Mouse (Mus musculus) liver, adult (tissue): Measurements from ENCODE around the gene Unc5a.

Experiments used
- GATA4 ChIP-seq: IDR thresholded peaks from 2 replicates; pipeline ENCODE4 v1.6.1; 2014; ENCODE audit warnings: mild to moderate bottlenecking, low read length; ENCODE audit not compliant: insufficient replicate concordance

Unc5a gene

DNA sequence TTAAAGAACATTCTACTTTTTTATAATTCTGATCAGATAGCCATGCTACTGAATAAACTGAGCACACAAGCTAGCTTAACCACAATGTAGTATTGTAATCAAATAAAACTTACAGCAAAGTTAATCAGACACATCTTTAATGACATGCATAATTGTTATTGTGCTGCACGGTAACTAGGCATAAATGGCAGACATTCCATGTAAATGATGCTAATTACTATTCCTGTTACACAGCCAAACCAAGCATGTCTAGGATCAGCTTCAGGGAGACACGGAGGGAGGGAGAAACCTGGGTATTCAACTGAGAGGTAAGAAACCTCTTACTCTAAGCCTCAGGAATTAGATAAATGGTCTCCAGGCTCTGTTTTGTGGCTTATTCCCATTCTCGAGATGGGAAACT is 98.5 kb downstream of the Unc5a start:
- TF ChIP-seq GATA4: no peak
